14 mouse cellular contexts compared by ENCODE assay signal in the genomic region with DNA sequence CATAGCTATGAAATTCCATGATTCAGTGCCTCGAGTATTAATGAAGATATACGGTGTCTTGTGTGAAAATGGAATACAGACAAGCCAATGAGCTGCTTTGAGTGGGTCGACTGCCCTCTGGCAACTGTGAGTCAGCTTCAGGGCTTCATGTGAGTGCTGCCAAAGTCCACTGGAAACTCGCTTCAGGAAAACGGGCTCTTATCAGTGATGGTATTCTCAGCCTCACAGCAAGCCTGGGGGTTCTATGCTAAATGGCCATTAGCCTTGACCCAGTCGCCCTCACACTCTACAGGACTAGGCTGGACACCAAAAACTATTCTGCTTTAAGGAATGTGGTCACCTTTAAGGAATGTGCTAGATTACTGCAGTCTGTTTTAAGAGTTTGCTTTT.
A peak's percentile ranks its signal among the peaks of the same experiment; 100 is the strongest.
DNase-seq lines count a peak whose midpoint lies in the region; TF ChIP-seq lines count a peak whose summit lies in the region.
"Had no signal": no experiment of that assay in that cellular context is flagged by ENCODE, and none has a peak within 500 bp of the region (broad histone marks: within the 10 kb centered on the region; RNA-seq: fewer than 3 reads in every experiment).

No protein-coding gene starts in this region.

- no peak for TF ChIP-seq CTCF in kidney, adult 2 months (conservative IDR thresholded peaks at IDR 0.05; ENCODE audit: insufficient read depth, insufficient read length, low read depth, low read length)

- 37% methylated on average over 6 of the region's 6 CpGs for WGBS in kidney, adult 2 months

- no peaks in the 10 kb centered on the region; the same call in 1 of the 2 replicates for H3K27me3 ChIP-seq in kidney, adult 2 months (replicated peaks; ENCODE audit: control insufficient read depth, insufficient read depth, low read length)
- H3K27me3 ChIP-seq: hindbrain, embryonic 15.5 days; liver, embryonic 13.5 days had no signal

- no peak overlapping the region for H3K27ac ChIP-seq in kidney, adult 2 months (ENCODE audit: insufficient read depth, low read depth, low read length)
- H3K27ac ChIP-seq: heart, adult 2 months; hindbrain, embryonic 15.5 days; liver, embryonic 13.5 days had no signal

- no peak for TF ChIP-seq POLR2A in kidney, adult 2 months (IDR thresholded peaks at IDR 0.05; ENCODE audit: low read depth, low read length)

- H3K4me1 ChIP-seq in kidney, adult 2 months (ENCODE audit: control insufficient read depth, insufficient read depth, low read length): no peaks in the 10 kb centered on the region
- H3K4me1 ChIP-seq: hindbrain, embryonic 15.5 days; liver, embryonic 13.5 days had no signal

- intact Hi-C loops in heart, postnatal 36 days (cut with DNase I): no loop called here
- intact Hi-C loops in gastrocnemius, postnatal 14 days (cut with DNase I; ENCODE audit: low total_unique reads): no loop called here

- peak; percentile 2 for DNase-seq in kidney, adult 2 months
- DNase-seq in kidney, adult 11 months: no peak
- DNase-seq in adrenal gland, postnatal 36 days: peak; percentile 2 to 7
- DNase-seq in heart, postnatal 36 days: peak; percentile 4 to 8
- peak; percentile 12 to 25 for DNase-seq in kidney, postnatal 4 days
- no peak for DNase-seq in layer of hippocampus, postnatal 10 days (ENCODE audit: low spot score in 2 of 2)
- DNase-seq in frontal cortex, postnatal 36 days (ENCODE audit: low spot score in 2 of 2): no peak
- no peak for DNase-seq in gastrocnemius, postnatal 14 days
- DNase-seq: cerebellum, adult 11-12 months; liver, embryonic 13.5 days; lung, postnatal 4 days had no signal

- H3K36me3 ChIP-seq in kidney, adult 2 months (ENCODE audit: control insufficient read depth, insufficient read depth, low read length): no peaks in the 10 kb centered on the region
- H3K36me3 ChIP-seq: hindbrain, embryonic 15.5 days; liver, embryonic 13.5 days had no signal

- H3K4me3 ChIP-seq in kidney, adult 2 months (ENCODE audit: insufficient read depth, low read depth, low read length): no peak overlapping the region
- H3K4me3 ChIP-seq: erythroblast, embryonic 14.5 days; heart, adult 2 months; hindbrain, embryonic 15.5 days; liver, embryonic 13.5 days had no signal

Comparison
In these comparisons a context has a peak if more than half of its experiments do, and no peak if none do; other contexts are left out.
1. DNase-seq: peak in kidney, adult 2 months (single experiment), adrenal gland, postnatal 36 days (2 of 2), heart, postnatal 36 days (2 of 2) and kidney, postnatal 4 days (2 of 2); none in kidney, adult 11 months (single experiment), layer of hippocampus, postnatal 10 days (0 of 2), frontal cortex, postnatal 36 days (0 of 2) and gastrocnemius, postnatal 14 days (single experiment).